In the genomic region with DNA sequence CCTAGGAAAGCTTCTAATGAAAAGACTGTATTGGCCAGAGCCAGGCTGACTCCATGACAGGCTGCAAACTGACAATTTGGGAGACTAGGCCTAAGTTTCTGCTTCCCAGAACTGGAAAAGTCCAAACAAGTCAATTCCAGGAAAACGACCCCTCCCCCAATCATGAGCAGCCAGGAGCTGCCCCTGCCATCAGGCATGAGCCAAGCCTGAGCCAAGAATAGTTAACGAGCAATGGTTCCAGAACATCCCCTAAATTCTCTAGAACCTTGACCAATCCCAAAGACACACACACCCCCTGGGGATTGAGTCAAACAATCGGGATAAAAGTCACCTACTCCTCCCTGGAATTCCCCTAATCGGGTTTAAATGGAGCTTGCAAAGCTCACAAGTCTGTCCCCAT, we compare ENCODE assay signal across 21 mouse cellular contexts. TPM values are rescaled to one million over a fixed set of nuclear protein-coding genes. Genes with fewer than 3 reads are reported as not detected.
A peak's percentile ranks its signal among the peaks of the same experiment; 100 is the strongest.
DNase-seq lines count a peak whose midpoint lies in the region; TF ChIP-seq lines count a peak whose summit lies in the region.
"Had no signal": no experiment of that assay in that cellular context is flagged by ENCODE, and none has a peak within 500 bp of the region (broad histone marks: within the 10 kb centered on the region; RNA-seq: fewer than 3 reads in every experiment).

No protein-coding gene starts in this region.

- no peak for TF ChIP-seq POLR2A in ES-Bruce4 (IDR thresholded peaks at IDR 0.05; ENCODE audit: insufficient read depth, low read length)

- peak overlapping the region; percentile 18 for H3K27ac ChIP-seq in ES-Bruce4 (ENCODE audit: insufficient read depth, low read length)
- peak overlapping the region; percentile 44; the same call in 1 of the 2 replicates for H3K27ac ChIP-seq in ES-E14 (ENCODE audit: insufficient read depth, low read depth, low read length, poor library complexity, severe bottlenecking)
- H3K27ac ChIP-seq: embryonic facial prominence, embryonic 10.5 days; embryonic facial prominence, embryonic 12.5 days; forebrain, embryonic 13.5 days; forebrain, embryonic 15.5 days had no signal

- H3K9me3 ChIP-seq in E14TG2a.4 (ENCODE audit: low read length) (peaks cover 29% of the 10 kb centered on the region), ES-Bruce4 (replicated peaks; ENCODE audit: control insufficient read depth, insufficient read depth, low read length, poor library complexity, severe bottlenecking) (peaks cover 17% of the 10 kb centered on the region), ES-E14 (ENCODE audit: control insufficient read depth, insufficient read depth, low read depth, low read length) (no peaks in the 10 kb centered on the region)

- peak overlapping the region; percentile 1; the same call in 1 of the 2 replicates for H3K4me3 ChIP-seq in E14TG2a.4 (replicated peaks; ENCODE audit: low read length)
- H3K4me3 ChIP-seq in ES-Bruce4 (ENCODE audit: low read depth, low read length): no peak overlapping the region
- H3K4me3 ChIP-seq in ES-E14 (ENCODE audit: insufficient read depth in 1 of 2, low read depth in 1 of 2, low read length in 2 of 2, poor library complexity in 1 of 2, severe bottlenecking in 1 of 2): no peak overlapping the region
- H3K4me3 ChIP-seq: embryonic facial prominence, embryonic 10.5 days; embryonic facial prominence, embryonic 12.5 days; forebrain, embryonic 13.5 days; forebrain, embryonic 15.5 days had no signal

- H3K27me3 ChIP-seq in E14TG2a.4 (ENCODE audit: insufficient read depth, low read length) (no peaks in the 10 kb centered on the region), ES-Bruce4 (ENCODE audit: control insufficient read depth, insufficient read depth, low read length, poor library complexity, severe bottlenecking) (no peaks in the 10 kb centered on the region)
- H3K27me3 ChIP-seq: embryonic facial prominence, embryonic 12.5 days; forebrain, embryonic 13.5 days; forebrain, embryonic 15.5 days had no signal

- H3K9ac ChIP-seq in ES-Bruce4 (ENCODE audit: low read depth, poor library complexity, severe bottlenecking): no peak overlapping the region; the same call in 1 of the 2 replicates
- H3K9ac ChIP-seq in ES-E14 (ENCODE audit: insufficient read depth, low read depth, low read length, poor library complexity, severe bottlenecking): no peak overlapping the region
- H3K9ac ChIP-seq: embryonic facial prominence, embryonic 12.5 days; forebrain, embryonic 13.5 days; forebrain, embryonic 15.5 days; forebrain, postnatal 0 days had no signal

- in situ Hi-C loops in ES-E14 (cut with MboI; ENCODE audit: low sequenced_read_pairs in 2 of 2, unreplicated experiment in 2 of 2): no loop called here

- DNase-seq in ES-E14 (ENCODE audit: low read depth, low spot score): no peak
- DNase-seq in ZHBTc4 (ENCODE audit: low read depth, low spot score): peak; percentile 91
- no peak for DNase-seq in layer of hippocampus, adult 18-20 months (ENCODE audit: low spot score in 2 of 2)
- no peak for DNase-seq in urinary bladder, postnatal 36 days (ENCODE audit: low spot score in 2 of 2)
- DNase-seq in cerebellum, postnatal 25 days: no peak
- DNase-seq in retina, embryonic 14.5 days (ENCODE audit: low spot score): no peak
- DNase-seq: adrenal gland, adult 2 months; adrenal gland, postnatal 10 days; adrenal gland, postnatal 25 days; cerebellum, adult 11 months; cerebellum, adult 18-20 months; cerebellum, adult 8-10 months; cerebellum, adult 9-11 months; cerebellum, postnatal 14 days; forebrain, postnatal 0 days had no signal

- H3K4me1 ChIP-seq in E14TG2a.4 (replicated peaks; ENCODE audit: low read depth, low read length) (peaks cover 50% of the 10 kb centered on the region), ES-Bruce4 (ENCODE audit: control insufficient read depth, insufficient read depth, low read length) (no peaks in the 10 kb centered on the region), ES-E14 (ENCODE audit: control insufficient read depth in 2 of 2, insufficient read depth in 2 of 2, low read length in 2 of 2, poor library complexity in 1 of 2) (peaks cover 0 to 4% of the 10 kb centered on the region in 2 experiments; a peak in 1 of 4 replicates)
- H3K4me1 ChIP-seq: embryonic facial prominence, embryonic 10.5 days; embryonic facial prominence, embryonic 12.5 days; forebrain, embryonic 13.5 days; forebrain, embryonic 15.5 days had no signal

- TF ChIP-seq CTCF in E14TG2a.4 (conservative IDR thresholded peaks at IDR 0.05; ENCODE audit: low read length): no peak
- TF ChIP-seq CTCF in ES-Bruce4 (IDR thresholded peaks at IDR 0.05; ENCODE audit: low read depth, low read length): no peak

- peaks cover 40% of the 10 kb centered on the region for H3K36me3 ChIP-seq in E14TG2a.4 (ENCODE audit: insufficient read depth, low read length)
- H3K36me3 ChIP-seq in ES-Bruce4 (ENCODE audit: control insufficient read depth, insufficient read depth, low read length, poor library complexity, severe bottlenecking): peaks cover 9% of the 10 kb centered on the region
- H3K36me3 ChIP-seq in ES-E14 (ENCODE audit: control insufficient read depth, insufficient read depth, low read length, poor library complexity, severe bottlenecking): no peaks in the 10 kb centered on the region; the same call in 1 of the 2 replicates
- H3K36me3 ChIP-seq: embryonic facial prominence, embryonic 12.5 days had no signal

- no peak for TF ChIP-seq EP300 in ES-Bruce4 (IDR thresholded peaks at IDR 0.05; ENCODE audit: insufficient read depth, low read depth, low read length)

TF ChIP-seq in ES-E14, 5 proteins besides CTCF, POLR2A, EP300 and RAD21:
- TF ChIP-seq ZC3H11A (IDR thresholded peaks at IDR 0.05; ENCODE audit: borderline replicate concordance, low read depth, low read length) (no peak), CHD2 (IDR thresholded peaks at IDR 0.05; ENCODE audit: low read depth, low read length) (no peak), MAFK (IDR thresholded peaks at IDR 0.05; ENCODE audit: insufficient read depth, low read depth, low read length) (no peak), HCFC1 (IDR thresholded peaks at IDR 0.05; ENCODE audit: borderline replicate concordance, insufficient read depth, low read length) (no peak), ZNF384 (IDR thresholded peaks at IDR 0.05; ENCODE audit: low read depth, low read length) (no peak)

RNA-seq across cellular contexts. Expression of gene Gm17655, which starts 10.6 kb away (rescaled TPM):
- 18.2 and 21.5 TPM in 2 replicates for polyA plus RNA-seq in ES-Bruce4 (2011; ENCODE audit: insufficient read depth, insufficient read length, low read depth, missing spikeins)
- total RNA-seq in ES-E14 (2012; rRNA removed): 7.1 and 8.6 TPM in 2 replicates
- total RNA-seq in layer of hippocampus, adult 18-20 months (2021): 10 to 100 TPM in 1 of 2 experiments, 1 to 10 TPM in 1; 9.5 to 12.9 TPM
- polyA plus RNA-seq: adrenal gland, adult 2 months had no signal

RNA-seq across cellular contexts. Expression of gene Gm35315, which starts 11.3 kb away (rescaled TPM):
- 13.5 and 16.9 TPM in 2 replicates for polyA plus RNA-seq in ES-Bruce4 (2011; ENCODE audit: insufficient read depth, insufficient read length, low read depth, missing spikeins)
- 11.4 and 13.7 TPM in 2 replicates for total RNA-seq in ES-E14 (2012; rRNA removed)
- under 1 TPM; 0.40 to 0.43 TPM for total RNA-seq in layer of hippocampus, adult 18-20 months (2021)
- polyA plus RNA-seq: adrenal gland, adult 2 months had no signal

RNA-seq across cellular contexts. Expression of gene Plcxd1, which starts 16.8 kb away (rescaled TPM):
- polyA plus RNA-seq in ES-Bruce4 (2011; ENCODE audit: insufficient read depth, insufficient read length, low read depth, missing spikeins): 2.9 and 6.4 TPM in 2 replicates
- total RNA-seq in ES-E14 (2012; rRNA removed): 18.3 and 39.9 TPM in 2 replicates
- 1 to 10 TPM; 5.0 to 5.1 TPM for total RNA-seq in layer of hippocampus, adult 18-20 months (2021)

RNA-seq across cellular contexts. Expression of gene Gtpbp6, which starts 25.0 kb away (rescaled TPM):
- polyA plus RNA-seq in ES-Bruce4 (2011; ENCODE audit: insufficient read depth, insufficient read length, low read depth, missing spikeins): 29.7 and 38.7 TPM in 2 replicates
- total RNA-seq in ES-E14 (2012; rRNA removed): 116 and 226 TPM in 2 replicates
- 10 to 100 TPM; 77.8 to 81.5 TPM for total RNA-seq in layer of hippocampus, adult 18-20 months (2021)

RNA-seq across cellular contexts. Expression of gene Zfp605, which starts 26.9 kb away (rescaled TPM):
- 8.5 and 9.8 TPM in 2 replicates for polyA plus RNA-seq in ES-Bruce4 (2011; ENCODE audit: insufficient read depth, insufficient read length, low read depth, missing spikeins)
- total RNA-seq in ES-E14 (2012; rRNA removed): 7.8 and 8.9 TPM in 2 replicates
- total RNA-seq in layer of hippocampus, adult 18-20 months (2021): 10 to 100 TPM; 15.3 to 16.2 TPM
